Mouse (Mus musculus) spleen, postnatal 10 days (tissue): ENCODE data around the gene Lefty2.
A peak's percentile ranks its signal among the peaks of the same experiment; 100 is the strongest.

ENCODE experiments used
- DNase-seq, 2 experiments: peaks; one replicate each; pipeline ENCODE4 v3.0.0; 2021 to 2022; ENCODE audit warnings: low spot score in 2 of 2

The Lefty2 gene

GRCm38 (mm10) chr1:180892808-180893207 lies at the start of gene Lefty2:
TSS of gene Lefty2 (plus strand) at chr1:180893108.
- no peak for DNase-seq

- peak; percentile 66 to 73 for DNase-seq
These were observed 44.8 kb upstream of the Lefty2 start for GRCm38 (mm10) chr1:180848114-180848510.

- DNase-seq: peak; percentile 66 to 79
These were observed 44.2 kb upstream of the Lefty2 start for GRCm38 (mm10) chr1:180848511-180849241.

DNA sequence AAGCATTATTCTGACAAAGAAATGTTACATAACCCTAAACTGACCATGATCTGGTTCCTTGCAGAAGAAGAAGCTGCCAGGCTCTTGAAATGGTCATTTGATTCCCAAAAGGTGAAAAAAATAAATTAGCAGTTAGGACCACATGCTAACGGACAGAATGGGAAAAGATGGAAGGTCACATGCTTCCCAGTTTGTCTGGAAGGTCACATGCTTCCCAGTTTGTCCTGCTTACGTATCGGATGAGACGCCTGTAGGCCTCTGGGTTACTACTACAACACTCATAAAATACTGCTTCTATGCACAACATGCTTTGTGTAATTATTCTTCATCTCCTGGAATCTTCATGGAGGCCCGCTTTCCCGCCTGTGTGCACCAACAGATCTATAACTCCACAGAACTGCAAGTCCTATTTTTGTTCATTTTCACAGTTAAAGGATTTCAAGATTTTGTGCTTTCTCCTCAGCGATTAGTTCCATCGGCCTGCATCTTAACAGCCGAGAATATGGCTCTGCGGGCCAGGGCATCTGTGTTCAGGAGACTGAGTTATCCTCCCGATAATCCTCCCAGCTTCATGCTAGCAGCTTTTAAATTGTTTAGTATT lies 43.1 kb upstream of the Lefty2 start:
- no peak for DNase-seq

GRCm38 (mm10) chr1:180850316-180851270 lies 42.3 kb upstream of the Lefty2 start, which contains the start of gene Sde2:
TSS of gene Sde2 (plus strand) at chr1:180851127.
- peak; percentile 100 for DNase-seq

GRCm38 (mm10) chr1:180858763-180859162 lies 34.1 kb upstream of the Lefty2 start:
- no peak for DNase-seq

DNA sequence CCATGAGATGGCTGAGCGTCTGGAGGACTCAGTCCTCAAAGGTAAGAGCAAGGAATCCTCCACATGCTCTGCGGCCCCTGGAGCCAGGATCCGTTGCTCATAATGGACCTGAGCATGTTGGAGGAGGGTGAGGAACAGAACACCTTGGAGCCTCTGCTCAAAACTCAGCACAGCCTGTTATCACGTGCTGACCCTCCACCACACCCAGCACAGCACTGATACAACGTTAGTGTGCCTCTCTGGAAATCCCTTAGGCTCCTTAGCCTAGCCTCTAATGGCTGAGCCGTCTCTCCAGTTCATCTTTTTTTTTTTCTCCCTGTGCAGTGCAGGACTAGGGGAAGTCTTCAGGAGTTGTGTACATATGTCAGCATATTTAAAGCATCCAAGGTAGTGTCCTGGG lies 32.9 kb upstream of the Lefty2 start:
- DNase-seq: no peak

- DNase-seq: peak in 1 of 2 experiments; percentile 48
These were observed 29.3 kb upstream of the Lefty2 start for GRCm38 (mm10) chr1:180863606-180864005.

DNA sequence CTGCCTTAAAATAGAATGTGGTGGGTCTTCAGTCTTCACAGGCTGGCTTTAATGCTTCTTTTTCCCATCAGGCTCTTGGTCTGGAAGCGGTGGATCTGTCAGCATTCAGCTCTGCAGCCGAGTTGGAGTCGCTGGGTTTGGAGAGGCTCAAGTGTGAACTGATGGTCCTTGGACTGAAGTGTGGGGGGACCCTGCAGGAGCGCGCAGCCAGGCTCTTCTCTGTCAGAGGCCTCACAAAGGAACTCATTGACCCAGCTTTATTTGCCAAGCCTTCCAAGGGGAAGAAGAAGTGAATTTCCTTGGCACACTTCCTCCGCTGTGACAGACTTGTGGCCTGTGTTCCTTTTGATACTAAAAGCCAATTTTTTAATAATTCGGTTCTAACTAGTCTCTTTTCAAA lies 26.9 kb upstream of the Lefty2 start:
- no peak for DNase-seq

DNA sequence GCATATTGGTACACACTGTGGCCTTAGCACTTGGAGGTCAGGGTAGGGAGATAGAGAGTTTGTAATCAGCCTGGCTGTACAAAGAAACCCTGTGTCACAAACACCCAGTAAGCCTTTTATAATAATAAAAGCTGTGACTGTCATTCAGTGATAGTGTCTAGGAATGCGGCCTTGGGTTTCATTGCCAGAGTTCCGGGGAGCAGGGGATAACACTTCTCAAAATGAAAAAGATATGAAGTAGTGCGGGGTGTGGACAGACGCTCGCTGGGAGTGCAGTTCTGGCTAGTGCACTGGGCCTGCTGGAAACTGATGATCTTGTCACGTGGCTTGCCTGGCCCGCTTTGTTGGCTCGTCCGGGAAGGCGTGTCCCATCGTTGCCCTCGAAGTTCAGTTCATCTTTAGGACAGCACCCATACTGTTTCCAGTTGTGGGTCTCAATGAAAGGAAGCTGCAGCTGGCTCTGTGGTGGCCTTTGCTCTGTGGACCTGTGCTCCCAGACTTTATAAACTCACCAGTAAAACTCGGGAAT lies 22.7 kb upstream of the Lefty2 start:
- no peak for DNase-seq

DNA sequence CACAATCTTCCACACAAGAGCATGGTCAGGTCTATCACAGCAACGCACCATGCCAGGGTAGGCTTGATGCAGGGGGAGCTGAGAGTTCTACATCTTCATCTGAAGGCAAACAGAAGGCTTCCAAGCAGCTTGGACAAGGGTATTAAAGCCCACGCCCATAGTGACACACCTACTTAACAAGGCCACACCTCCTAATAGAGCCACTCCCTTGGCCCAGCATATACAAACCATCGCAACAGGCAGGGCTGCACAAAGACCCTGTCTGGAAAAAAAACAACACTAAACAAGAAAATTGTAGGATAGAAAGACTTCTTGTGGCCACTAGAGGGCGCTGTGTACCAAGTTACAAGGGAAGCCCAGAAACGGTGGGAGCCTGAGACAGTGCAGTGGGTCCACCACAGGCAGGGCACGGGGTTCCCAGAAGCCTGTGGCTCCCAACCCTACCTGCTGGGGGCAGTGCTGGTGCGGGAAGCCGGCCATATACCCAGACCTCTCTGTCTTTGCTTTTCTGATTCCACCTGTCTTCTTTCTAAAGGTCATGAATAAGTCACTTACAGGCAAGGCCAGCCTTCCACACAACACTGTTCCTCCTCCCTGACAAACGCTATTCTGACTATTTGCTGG lies 18.9 kb upstream of the Lefty2 start:
- DNase-seq: peak; percentile 59 to 84

DNA sequence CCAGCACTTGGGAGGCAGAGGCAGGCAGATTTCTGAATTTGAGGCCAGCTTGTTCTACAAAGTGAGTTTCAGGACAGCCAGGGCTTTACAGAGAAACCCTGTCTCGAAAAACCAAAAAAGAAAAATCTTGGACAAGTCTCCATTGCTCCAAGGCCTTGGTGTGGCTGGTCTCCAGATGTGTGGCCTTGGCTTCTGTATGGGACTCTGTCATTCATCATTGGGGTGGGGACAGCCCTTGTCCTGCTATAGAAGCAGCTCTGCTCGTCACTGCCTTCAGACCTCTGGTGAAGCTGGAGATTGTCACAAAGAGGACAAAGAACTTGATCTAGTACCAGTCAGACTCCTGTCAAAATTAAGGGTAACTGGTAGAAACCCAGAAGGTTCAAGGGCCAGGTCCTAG lies 18.3 kb upstream of the Lefty2 start:
- no peak for DNase-seq

- DNase-seq: peak in 1 of 2 experiments; percentile 46
These were observed 17.8 kb upstream of the Lefty2 start for GRCm38 (mm10) chr1:180875126-180875525.

- no peak for DNase-seq
These were observed 15.4 kb upstream of the Lefty2 start for GRCm38 (mm10) chr1:180877466-180877865.

- no peak for DNase-seq
These were observed 11.1 kb upstream of the Lefty2 start for GRCm38 (mm10) chr1:180881768-180882167.

GRCm38 (mm10) chr1:180883731-180884130 lies 9.2 kb upstream of the Lefty2 start:
- no peak for DNase-seq

- DNase-seq: peak in 1 of 2 experiments; percentile 43
These were observed 8.4 kb upstream of the Lefty2 start for GRCm38 (mm10) chr1:180884484-180884883.

DNA sequence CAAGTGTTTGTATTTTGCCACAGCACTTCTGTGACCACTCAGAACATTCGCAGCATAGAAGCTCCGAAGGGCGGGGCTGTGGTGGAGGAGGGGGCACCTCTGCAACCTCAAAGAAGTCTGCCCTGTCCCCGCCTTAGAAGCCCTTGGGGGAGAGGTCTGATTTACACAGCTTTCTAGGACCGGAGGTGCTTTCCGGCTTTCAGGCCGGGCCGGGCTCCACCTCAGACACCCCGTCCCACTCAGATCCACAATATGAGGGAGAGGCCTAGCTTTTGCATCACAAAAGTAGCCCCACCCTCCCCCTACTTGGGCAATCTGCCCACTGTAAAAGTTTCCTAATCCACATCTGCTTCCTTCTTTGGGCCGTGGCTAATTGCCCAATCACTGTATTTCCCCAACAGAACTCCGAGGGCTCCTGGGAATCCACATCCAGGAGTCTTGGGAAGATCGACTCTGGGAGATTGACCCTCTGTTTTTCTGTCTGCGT lies 4.3 kb upstream of the Lefty2 start:
- DNase-seq: peak in 1 of 2 experiments; percentile 60

- DNase-seq: no peak
These were observed 3.7 kb upstream of the Lefty2 start for GRCm38 (mm10) chr1:180889172-180889571.

DNA sequence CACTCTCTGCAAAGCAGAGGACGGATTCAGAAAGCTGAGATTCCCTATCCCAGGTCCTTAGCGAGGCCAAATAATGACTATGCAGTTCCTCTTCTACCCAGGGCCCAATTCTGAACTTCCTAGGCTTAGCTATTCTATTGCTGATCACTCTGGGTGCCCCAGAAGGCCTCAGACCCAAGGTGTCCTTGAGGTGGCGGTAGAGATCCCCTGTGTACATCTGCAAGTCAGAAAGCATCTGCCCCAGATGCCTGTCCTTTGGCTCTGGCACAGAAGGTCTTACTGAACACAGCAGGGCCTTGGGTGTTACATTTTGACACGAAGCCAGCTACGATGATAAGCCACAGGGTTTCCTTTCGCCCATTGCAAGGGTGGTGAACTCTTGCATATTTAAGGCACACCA lies 3.1 kb upstream of the Lefty2 start:
- DNase-seq: peak in 1 of 2 experiments; percentile 72
